Mouse (Mus musculus) inflammation-experienced regulatory T-cells, adult 6 months (primary cell): ENCODE data around the gene Snph. TPM values are rescaled to one million over a fixed set of nuclear protein-coding genes. Genes with fewer than 3 reads are reported as not detected.

Experiments
- ATAC-seq: one replicate; pipeline ENCODE4 v1.8.0; 2017
- polyA plus RNA-seq, 3 experiments: library from polyadenylated mRNA; unstranded; fragments of 100-300 nt; shearing (Covaris generic); gene quantifications; one replicate each; pipeline ENCODE4 v1.2.1; 2017

Snph gene
- polyA plus RNA-seq, 3 experiments from 2014 or later: not detected

DNA sequence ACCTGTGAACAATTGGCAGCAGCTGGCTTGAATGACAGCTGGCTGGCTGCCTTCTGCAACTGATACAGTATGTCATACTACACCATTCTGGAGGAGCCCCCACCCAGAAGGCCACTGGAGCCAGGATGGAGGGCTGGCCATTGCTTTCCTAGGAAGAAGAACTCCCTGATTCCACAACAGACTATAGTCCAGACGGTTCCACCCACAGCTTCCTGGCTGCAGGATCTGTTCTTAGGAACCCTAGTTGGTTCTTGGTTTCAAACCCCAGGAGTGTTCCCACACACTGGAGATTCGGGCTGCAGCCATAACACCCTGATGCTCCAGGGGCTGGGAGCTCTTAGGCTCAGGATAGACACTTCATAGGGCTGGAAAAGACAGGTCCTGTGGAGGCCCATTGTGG is 34.3 kb downstream of the Snph start:
- ATAC-seq: no peak

DNA sequence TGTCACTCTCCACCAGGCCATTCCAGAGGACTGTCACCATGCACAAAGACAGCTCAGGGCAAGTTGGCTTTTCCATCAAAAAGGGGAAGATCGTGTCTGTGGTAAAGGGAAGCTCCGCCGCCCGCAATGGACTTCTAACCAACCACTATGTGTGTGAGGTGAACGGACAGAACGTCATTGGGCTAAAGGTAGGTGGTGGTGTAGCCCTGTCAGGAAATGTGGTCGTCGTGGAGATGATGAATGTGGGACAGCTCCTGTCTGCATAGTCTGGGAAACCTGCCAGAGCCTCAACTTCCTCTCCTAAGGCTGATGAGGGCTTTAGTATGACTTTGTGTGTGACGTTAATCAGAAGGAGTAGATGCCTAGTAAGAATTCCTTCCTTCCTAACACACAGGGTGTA is 45.1 kb downstream of the Snph start:
- ATAC-seq: no peak

DNA sequence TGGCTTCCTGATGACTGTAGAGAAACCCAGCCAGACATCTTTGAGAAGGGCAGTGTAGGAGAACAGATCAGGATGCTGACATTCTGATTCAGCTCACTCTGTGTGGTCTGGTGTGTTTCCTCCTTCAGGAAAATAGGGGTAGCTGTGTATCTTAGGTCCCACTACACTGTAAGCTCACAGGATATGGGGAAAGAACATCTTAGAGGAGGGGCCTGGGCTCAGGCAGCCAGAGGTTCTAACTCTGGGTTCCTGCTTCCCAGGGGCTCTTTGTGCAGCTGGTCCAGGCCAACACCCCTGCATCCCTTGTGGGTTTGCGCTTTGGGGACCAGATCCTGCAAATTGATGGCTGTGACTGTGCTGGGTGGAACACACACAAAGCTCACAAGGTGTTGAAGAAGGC is 45.6 kb downstream of the Snph start:
- ATAC-seq: no peak

DNA sequence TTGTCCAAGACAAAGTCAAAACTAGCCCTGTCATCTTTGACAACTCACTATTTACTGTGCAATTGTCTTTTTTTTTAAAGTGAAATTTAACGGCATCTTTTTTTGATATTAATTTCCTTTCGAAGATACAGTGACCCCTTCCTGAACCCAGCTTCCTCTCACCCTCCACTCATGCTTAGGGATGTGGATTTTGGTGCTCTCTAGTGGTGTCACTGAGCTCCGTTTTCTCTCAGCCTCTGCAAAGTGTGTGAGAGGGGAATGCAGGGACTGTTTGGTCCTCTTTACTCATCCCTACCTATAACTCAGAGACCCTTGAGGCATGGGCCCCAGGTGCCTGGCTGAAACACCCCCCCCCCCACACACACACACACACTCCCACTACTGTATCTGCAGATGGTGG is 46.5 kb downstream of the Snph start:
- ATAC-seq: peak; percentile 45

DNA sequence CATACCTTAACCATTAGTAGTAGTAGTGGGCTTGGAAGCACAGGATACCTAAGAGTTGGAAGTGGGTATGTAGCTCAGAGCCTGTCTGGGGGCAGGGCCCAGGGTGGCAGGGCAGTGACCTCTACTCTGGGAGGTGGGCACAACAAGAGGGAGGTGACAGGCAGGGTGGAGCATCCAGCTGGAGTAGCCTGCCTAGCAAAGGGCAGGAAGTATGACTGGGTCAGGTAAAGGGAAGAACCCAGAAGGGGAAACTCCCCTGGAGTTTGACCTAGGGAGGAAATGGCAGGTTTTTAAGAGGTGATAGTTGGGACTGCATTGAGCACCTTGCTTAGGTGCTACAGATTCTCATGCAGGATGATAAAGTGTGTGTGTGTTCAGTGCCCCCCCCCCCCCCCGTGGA is 51.4 kb downstream of the Snph start:
- peak; percentile 44 for ATAC-seq

DNA sequence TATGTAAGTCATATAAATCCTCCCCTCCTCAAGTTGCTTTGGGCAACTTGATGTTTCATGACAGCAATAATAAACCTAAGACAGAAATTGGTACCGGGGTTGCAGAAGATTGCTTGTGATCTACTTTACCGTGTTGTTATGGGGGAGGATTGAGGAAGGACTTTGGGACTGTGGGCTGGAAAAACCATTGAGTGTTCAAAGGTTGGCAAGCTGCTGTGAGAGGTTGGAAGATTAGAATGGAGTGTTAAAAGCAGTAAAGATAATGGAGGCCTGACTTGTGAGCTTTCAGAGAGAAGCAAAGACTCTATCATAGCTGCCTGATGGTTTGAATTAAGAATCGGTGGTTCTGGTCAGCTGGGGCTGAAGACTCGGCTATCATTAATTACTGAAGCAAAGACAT is 53.2 kb downstream of the Snph start:
- no peak for ATAC-seq

DNA sequence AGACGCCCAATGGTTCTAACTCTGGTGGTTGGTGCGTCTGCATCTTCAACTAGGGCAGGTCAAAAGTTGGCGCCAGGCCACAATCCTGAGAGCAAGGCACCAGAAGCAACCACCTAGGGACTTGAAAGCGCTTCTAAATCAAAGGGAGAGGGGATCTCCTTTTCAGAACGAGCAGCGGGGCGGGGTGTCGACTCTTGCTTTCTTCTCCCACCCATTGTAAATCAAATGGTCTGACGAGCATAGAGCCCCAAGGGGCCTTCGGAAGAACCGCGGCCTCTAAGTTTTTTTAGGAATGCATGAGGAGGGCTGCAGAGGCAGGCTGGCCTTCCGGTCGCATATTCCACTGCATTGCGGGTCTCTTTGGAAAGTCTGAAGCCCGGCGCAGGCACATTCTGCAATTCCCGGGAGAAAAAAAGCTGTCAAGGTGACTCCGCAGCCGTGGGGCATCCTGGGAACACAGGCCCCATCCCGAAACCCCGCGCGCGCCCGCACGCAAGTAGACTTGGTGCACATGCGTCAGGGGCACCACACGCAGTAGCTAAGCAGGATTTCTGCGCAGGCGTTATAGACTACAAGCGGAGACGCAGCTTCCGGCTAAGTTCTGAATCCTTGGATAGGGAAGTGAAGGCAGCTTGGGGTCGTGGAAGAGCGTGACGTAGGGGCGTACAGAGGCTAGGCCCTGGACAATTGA is 56.5 kb downstream of the Snph start:
- peak; percentile 67 for ATAC-seq

DNA sequence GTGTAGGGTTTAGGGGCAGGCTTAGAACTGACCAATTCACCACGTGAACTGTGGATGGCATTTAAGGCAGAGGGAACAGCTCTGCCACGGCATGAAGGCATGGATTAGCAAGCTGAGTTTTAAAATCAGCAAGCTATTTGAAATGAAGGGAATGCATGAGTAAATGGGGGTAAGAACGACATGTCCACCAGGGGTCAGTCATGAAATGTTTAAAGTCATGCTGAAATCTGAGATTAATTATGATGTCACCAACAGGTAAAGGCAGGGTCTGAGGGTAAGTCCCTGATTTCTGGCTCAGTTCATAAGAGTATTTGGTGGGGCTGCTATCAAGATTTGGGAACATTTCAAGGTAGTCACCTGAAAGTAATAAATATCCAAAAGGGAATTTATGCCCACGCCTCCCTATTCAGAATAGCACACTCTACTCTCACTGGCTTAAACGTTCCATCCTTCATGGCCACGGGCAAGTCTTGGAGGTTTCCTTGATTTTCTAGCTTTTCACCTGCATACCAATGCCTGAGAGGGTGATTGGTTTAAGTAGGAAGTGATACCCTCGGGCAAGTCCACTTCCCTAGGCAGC is 57.2 kb downstream of the Snph start:
- no peak for ATAC-seq

DNA sequence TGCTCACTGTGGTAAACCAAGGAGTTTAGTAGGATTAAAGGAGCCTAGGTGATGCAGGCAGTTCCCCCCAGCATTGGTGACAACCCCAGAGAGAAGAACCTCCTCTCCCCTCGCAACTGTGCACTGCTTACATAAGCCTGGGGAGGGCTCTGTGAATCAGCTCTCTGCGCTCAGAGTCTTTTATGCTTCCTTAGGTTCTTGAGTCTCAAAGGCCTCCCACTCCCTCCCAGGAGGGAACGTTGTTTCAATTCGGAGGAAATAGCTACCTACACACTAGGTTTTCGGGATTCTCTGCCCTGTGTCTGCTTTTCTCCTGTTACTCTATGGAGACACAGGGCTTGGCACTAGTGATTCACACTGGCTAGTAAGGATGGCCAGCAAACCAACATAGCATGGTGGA is 57.8 kb downstream of the Snph start:
- no peak for ATAC-seq

DNA sequence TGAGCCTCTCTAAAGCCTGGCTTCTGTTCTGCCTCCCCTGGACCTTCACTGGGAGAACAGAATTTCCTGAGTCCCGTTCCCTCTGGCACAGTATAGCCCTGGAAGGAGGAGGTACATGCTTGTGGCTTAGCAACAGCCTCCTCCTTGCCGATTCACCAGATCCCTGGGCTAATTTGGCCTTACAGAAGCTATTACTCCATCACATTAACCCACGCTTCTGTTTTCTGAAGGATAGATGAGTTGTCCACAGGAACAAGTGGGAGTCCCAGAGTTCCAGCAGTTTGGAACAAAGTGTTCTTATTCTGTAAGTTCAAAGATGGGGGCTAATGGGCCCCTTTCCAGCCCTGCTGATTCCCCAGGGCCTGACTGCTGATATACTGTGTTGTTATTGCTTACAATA is 58.7 kb downstream of the Snph start:
- no peak for ATAC-seq

DNA sequence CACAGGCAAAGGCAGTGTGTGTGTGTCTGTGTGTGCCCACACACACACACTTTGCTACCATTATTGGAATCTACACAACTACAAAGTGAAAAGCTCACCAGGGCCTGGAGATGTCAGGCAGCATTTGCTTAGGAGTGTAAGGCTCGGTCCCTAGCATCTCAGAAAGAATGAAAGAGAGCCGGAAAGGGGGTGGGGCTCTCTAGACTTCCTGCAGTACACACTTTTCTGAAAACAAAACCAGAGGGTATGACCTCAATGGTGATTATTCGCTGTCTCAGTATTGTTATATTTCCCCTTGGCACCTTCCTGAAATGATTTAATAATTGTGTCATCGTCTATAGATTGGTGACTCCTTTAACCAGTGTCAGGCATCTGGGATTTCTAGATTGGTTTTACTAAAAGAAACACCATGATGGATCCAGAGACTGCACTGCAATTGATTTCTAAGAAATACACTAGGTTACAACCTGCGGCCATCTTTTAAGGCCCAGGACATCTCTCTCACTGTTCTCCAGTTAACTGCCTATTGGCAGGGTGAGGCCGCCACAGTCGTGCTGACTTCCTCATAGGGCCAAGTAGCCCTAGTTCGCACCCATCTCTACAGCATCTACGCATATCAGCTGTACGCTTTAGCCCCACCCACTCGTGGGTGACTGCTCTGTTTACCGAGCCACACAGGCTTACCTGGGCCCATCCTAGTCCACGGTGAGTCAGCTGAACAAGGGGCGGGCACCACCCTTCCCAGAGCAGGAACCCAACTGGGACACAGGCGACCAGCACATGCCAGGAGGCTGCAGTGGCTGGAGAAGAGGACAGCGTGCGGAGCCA is 60.3 kb downstream of the Snph start, which contains the start of gene Sdcbp2:
Gene Sdcbp2, plus strand, starts transcription at position 750 of the 828 bp plus-strand sequence.
- ATAC-seq: peak; percentile 62

DNA sequence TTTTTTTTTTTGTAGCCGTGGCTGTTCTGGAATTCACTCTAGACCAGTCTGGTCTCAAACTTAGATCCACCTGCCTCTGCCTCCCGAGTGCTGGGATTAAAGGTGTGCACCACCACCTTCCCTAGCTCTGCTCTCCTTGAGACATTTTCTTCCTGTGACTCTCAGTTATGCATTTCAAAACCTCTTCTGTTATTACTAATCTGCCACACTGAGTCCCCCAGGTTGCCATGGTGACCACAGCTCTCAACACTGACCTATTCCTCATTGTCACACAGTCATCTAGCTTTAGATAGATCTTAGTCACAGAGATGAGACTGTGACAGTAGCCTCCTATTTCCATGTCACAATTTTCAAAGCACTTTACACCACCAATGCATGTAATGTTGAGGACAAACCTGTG is 62.9 kb downstream of the Snph start:
- ATAC-seq: peak; percentile 15

DNA sequence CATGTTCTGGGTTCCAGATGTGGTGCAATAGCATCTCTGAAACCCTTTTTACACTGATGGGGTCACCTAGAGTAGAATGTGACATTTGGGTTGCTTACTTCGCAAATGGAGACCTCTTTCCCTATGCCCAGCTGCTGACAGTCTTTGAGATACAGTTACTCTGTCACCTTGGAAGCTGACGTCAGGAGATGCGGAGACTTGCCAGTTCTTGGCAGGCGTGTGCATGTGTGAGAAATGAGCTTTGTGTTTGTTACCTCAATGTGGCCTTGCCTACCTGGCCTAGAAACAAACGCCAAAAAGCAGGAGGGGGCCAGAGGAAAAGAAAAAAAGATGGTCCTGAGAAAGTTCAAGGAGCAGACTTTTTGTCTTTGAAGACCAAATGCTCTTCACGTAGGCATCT is 65.5 kb downstream of the Snph start:
- ATAC-seq: no peak

DNA sequence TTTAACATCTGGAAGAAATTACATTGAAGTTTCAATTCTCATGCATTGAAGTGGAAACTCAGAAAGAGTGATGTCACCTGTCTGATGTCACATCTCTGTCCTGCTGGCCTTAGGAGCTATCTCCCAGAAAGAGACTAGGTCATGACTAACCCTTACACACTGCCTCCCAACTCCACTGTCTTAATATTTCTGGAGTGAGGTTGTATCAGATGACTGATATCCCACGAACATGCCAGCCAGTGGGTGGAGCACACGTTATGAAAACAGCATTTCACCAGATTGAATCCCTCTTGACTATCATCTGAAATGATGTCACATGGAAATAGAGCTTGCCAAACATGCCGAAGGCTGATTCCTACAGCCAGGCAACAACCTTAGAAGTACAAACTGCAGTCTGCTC is 67.4 kb downstream of the Snph start:
- no peak for ATAC-seq

DNA sequence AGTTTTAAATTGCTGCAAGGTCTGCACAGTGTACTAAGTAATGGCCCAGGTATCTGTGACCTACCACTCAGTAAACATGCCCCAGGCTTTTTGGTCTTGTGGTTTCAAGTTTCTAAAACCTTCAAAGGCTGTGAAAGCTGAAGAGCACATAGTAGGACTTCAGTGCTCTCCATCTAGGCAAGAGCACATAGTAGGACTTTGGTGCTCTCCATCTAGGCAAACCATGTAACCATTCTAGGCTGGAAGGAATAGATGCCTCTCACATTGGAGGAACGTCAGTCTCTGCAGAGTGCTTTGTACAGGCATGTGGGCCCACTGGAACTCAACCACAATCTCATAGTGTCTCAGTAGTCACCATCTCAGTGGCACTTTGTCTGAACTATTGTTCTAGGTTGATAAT is 68.4 kb downstream of the Snph start:
- no peak for ATAC-seq

DNA sequence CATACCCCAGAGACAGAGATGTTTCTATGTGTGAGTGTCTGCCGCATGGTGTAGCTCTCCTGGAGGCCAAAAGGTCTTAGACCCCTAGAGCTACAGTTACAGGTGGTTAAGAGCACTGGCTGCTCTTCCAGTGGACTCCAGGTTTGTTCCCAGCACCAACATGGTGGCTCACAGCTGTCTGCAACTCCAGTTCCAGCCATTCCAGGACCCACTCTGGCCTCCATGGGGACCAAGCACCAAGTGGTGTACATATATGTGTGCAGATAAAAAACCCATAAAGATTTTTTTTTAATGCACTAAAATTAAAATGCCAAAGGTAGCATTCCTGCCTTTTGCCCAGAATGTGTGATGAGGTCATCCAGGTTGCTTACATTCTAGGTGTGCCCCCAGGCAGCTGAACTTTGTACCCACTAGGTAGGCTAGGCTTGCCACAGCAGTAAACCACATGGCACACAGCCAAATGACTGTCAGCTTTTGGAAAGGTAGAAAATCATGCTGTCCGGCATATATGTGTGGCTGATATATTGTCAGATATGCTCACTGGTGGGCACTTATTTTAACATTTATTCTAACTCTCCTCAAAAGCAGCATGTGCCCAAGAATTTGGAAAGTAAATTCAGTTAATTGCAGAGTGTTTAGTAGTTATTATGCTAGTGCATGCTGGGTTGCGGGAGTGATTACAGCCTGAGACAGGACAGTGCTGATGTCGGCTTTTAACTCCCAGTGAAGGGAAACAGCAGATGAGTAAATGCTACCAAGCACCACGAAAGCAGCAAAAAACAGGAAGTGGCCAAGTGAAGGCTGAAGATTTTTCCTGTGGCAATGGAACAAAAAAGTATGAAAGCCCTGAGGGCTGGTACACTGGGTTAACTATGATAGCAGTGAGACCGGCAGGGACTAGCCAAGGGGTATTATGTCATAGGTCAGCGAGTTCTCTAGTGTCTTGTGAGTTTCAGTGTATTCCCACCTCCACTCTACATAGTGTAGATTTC is 69.2 kb downstream of the Snph start:
- peak; percentile 88 for ATAC-seq

DNA sequence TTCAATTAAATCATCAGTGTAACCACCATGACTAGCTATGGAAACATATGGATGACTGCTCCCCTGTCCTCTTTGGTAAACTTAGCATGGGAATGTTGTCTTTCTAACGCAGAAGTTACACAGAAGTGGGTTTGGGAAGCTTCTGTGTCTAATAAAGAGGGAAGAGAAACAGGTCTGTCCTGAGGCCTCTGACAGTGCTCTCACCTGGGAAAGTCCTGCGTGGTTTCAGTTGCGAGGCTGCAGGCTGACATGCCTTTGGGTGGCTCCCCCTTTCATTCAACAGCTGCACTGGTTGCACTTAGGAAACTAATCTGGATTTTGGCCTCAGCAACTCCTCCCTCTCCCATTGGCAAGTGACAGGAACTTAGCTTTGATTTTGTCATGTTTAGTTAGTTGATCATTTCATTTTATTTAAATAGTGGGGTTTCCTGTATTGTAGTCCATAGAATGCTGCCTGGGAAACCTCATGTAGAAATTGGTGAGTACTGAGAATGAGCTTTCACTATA is 82.7 kb downstream of the Snph start:
- no peak for ATAC-seq

DNA sequence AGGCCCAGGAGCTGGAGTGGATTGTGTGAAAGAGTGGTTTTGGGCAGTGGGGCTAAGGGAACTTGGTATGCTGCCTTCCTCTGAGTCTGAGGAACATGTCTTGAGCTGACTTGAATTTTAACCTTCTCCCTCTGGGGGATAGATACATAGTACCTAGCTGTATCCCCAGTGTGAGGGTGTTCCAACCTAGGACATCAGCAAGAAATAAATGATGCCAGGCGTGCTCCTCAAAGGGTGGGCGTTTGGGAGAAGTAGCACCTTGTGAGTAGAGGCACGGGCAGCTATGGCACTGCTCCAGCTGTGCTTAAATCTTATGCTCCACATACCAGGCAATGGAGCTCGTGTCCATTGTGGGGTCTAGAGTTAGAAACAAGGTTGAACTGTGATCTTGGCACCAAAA is 85.8 kb downstream of the Snph start:
- ATAC-seq: no peak

DNA sequence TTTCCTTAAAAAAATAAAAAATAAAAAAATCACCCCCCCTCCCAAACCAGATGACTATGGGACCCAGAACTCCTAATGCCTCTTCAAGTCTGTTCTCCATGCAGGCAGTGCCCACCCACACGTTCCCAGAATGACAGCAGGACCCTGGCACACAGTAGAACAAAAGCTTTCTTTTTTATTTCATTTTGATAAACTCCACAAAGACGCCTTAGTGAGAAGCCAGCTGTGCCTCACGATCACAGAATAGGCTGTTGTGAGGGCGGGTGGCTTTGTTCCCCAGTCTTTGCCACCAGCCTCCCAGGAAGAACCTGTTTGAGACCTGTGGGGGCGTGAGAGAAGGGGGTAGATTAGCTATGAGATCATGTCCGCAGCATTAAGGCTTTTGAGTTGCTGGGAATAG is 87.7 kb downstream of the Snph start:
- ATAC-seq: no peak

DNA sequence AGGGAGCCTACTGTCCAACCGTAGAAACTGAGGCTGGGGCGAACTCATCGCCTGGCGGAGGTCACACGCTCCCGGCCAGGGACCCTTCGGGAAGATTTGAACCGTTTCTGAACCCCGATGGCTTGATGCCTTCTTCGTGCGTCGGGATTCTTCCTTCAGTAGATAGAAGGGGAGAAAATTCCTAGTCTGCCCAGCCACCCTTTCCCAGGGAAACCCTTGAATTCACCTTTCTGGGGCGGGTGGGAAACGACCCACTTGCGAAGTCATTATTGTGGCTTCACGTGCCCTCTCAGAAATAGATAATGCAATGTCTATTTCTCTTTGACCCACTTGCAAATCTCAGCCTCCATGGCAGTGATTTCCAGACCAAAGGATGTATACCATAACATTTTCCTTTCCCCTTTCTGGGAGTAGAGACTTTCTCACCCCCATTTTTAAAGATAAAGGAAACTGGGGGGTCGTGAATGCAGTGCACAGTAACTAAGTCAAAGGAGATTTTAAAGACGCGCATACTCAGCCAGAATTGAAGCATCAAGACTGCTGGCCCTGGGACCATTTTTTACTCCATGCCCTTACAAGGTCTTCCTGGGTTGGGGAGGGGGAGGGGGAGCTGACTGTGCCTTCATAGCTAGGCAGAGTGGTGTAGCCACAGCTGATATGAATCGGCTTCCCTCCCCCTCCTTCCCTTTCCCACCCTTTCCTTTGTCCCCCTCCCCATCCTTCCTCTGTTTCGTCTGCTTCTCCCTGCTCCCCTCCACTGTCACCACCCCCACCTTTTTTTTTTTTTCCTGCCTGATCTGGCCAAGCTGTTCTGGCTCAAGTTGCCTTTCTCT is 89.1 kb downstream of the Snph start:
- peak; percentile 36 for ATAC-seq

DNA sequence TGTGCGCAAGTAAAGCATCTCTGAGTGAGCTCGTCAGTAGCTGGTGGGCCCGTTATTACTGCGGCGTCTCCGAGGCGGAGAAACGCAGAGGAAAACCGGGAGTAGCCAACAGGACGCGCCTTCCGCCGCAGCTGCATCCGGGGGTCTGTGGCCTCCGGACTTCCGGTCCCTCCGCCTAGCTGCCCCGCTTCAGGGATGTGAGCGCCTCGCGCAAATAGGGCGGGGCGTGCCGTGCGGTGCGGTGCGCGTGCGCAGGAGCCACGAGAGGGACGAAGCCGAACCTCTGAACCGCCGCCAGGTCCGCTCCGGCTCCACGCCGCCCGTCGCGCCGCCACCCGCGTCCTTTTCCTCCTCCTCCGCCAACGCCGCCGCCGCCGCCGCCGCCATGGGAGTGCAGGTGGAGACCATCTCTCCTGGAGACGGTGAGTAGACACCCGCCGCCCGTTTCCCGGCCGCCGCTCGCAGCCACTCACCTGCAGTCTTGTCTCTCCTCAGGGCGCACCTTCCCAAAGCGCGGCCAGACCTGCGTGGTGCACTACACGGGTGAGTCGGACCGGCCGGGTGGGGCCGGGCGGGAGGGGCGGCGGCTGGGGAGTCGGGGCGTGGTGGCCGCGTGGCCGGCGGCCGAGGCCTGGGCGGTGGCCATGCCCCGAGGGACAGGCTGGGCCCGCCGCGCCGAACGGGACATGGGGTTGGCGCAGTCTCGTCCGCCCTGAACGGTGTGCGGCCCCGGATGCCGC is 89.9 kb downstream of the Snph start, which contains the start of gene Fkbp1a:
Gene Fkbp1a, plus strand, starts transcription at position 161 of the 740 bp plus-strand sequence.
- peak; percentile 87 for ATAC-seq
